Mouse (Mus musculus) mesoderm, embryonic 11.5 days (tissue): ENCODE results near the gene Gm853.
"Not testable (repeated sequence)": the region's sequence is repeated elsewhere in the genome, so short reads cannot be mapped to it uniquely, and the experiment has no call there.

ENCODE experiments used
- DNase-seq: peaks from one replicate; pipeline ENCODE4 v3.0.0-alpha.2; 2012; ENCODE audit warnings: low read depth, low spot score

The Gm853 gene

GRCm38 (mm10) chr4:130222179-130222578 is at the start of gene Gm853:
Gene Gm853 (minus strand): TSS chr4:130222401.
- no peak for DNase-seq

GRCm38 (mm10) chr4:130270611-130271347 is 48.6 kb upstream of the Gm853 start:
- no peak for DNase-seq

DNA sequence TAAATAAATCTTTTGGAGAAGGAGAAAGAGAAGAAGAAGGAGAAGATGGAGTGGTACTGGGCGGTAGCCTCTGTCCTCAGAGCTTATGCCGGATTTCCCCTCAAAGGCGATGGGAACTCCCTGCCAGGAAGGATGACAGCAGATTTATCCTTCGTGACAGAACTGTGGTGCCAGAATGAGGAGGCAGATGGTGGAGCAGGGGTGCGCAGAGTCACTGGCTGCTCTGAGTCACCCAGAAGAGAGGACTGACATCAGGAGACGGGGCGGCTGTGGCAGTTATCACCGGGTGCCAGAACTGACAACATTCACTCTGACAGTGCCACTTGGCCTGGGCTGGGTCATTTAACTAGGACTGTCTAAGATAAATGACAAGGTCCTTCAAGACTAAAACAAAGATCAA is 47.9 kb upstream of the Gm853 start:
- DNase-seq: no peak

DNA sequence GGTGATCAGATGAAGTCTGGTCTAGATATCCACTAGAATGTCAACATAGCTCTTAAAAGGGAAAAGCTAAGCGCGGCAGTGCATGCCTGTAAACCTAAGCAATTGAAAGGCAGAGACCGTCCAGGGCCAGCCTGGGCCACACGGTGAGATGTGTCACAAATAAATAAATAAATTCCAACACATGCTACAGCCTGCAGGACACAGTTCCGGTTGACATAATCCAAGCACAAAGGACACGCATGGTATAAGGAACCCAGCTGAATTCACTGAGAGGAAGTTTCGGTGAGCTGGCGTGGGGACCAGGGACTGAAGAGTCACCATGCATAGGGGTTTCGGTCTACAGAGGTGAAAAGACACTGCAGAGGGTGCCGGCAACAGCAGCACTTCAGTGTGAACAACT is 46.5 kb upstream of the Gm853 start:
- DNase-seq: no peak

GRCm38 (mm10) chr4:130267069-130267468 is 44.9 kb upstream of the Gm853 start:
- DNase-seq: no peak

DNA sequence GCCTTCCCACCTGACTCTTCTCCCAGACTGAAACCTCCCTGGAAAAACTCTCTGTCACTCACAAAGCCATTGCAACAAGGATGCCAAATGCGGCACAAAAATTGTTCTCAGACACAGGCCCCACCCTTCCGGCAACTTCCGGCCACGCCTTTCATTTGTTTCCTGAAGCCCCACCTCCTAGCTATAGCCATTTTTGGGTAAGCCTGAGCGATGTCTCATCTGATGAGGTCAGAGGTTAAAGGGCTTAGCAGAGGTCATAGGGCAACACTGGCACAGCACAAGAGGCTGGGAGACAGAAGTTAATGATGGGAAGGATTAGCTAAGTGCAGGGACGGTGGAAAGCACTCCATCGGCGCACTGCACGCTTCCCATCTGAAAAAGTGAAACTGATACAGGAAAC is 44.4 kb upstream of the Gm853 start:
- DNase-seq: peak; percentile 30

GRCm38 (mm10) chr4:130264698-130265349 is 42.6 kb upstream of the Gm853 start:
- DNase-seq: peak; percentile 70

- DNase-seq: no peak
Measured at GRCm38 (mm10) chr4:130264131-130264530, 41.9 kb upstream of the Gm853 start.

DNA sequence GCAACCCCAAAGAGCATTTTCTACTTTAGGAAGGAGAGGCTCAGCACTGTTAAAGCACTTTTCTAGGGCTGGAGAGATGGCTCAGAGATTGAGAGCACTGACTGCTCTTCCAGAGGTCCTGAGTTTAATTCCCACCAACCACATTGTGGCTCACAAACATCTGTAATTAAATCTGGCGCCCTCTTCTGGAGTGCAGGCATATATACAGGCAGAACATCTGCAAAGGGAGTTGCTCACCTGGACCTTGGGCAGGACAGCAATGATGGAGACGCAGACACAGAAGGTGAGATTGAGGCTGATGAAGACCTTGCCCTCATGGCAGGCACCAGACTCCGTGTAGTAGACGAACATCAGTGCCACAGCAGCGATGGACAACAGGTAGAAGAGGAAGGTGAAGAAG is 38.2 kb upstream of the Gm853 start:
- DNase-seq: no peak

DNA sequence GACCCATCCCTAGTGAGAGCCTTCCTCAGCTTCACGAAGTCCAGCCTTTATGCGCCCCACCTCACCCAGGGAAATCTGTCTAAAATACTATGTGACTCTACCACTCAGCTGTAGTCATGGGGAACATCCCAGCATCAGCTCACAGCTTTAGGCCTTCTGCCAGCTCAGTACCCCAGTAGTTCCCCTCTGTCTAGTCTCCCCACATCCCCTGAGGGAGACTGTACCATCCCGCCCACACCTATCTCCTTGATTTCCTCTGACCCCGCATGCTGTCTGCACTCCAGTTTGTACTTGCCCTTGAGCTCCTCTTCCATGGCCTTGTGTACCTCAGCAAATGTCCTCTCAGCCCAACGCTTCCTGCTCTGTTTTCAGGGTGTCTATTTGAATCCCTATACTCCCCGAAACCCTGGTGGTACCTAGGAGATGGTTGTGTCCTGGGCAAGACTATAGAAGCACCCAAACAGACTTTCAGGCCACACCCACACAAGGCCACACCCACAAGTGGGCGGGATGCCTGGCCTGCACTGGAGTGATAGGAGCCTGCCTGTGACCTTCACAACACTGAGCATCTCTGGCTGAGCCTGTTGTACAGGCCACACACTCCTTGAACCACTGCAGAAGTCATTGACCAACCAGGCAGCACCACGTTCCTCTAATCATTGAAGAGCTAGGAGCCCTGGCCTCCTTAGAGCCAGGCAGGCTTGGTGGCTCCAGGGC is 30.4 kb upstream of the Gm853 start:
- DNase-seq: no peak

GRCm38 (mm10) chr4:130251763-130252162 is 29.6 kb upstream of the Gm853 start:
- DNase-seq: no peak

GRCm38 (mm10) chr4:130251172-130251705 is 29.0 kb upstream of the Gm853 start:
- DNase-seq: no peak

- DNase-seq: no peak
Measured at GRCm38 (mm10) chr4:130248636-130249035, 26.4 kb upstream of the Gm853 start.

DNA sequence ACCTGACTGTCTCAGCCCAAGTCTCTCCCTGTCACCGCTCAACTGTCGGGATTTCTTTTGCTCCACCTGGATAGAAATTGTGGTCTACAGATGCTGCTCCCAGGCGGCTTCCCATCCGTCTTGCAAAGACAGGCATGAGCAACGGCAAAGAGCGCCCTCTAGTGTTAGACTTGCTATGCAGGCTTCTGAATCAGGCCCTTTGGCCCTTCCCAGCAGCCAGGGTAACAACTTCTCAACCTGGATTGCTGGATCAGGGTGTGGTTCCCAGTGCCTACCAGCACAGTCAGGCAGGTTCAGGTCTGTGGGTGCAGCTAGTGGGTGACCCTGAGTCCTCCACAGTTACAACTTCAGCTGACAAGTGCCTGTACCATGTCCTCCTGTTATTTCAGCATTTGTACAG is 23.9 kb upstream of the Gm853 start:
- DNase-seq: peak; percentile 86

DNA sequence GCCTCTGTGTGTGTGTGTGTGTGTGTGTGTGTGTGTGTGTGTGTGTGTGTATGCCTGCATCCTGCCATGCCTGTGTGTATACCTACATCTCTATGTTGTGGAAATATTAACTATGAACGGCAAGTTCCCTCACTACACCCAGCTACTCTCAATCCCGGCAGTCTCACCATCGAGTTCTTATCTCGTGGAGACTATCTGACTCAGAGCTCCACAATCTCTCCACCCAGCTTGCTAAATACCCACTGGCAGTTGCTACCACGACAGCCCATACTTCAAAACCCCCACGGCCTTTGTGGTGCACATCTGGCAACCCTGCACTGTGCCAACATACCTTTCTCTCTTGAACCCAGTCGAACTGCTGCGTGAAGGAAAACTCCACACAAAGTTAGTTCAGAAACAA is 22.5 kb upstream of the Gm853 start:
- no peak for DNase-seq

DNA sequence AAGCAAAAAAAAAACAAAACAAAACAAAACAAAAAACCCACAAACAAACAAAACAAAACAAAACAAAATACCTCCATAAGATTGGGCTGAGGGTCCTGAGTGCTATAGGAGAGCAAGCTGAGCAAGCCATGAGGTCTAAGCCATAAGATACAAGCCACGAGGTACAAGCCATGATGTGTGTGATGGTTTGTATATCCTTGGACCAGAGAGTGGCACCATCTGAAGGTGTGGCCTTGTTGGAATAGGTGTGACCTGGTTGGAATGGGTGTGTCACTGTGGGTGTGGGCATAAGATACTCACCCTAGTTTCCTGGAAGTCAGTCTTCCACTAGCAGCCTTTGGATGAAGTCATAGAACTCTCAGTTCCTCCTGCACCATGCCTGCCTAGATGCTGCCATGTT is 21.4 kb upstream of the Gm853 start:
- DNase-seq: not testable (repeated sequence)

GRCm38 (mm10) chr4:130242956-130243355 is 20.8 kb upstream of the Gm853 start:
- DNase-seq: no peak

GRCm38 (mm10) chr4:130240695-130241094 is 18.5 kb upstream of the Gm853 start:
- DNase-seq: peak; percentile 12

- no peak for DNase-seq
Measured at GRCm38 (mm10) chr4:130237607-130238006, 15.4 kb upstream of the Gm853 start.

- DNase-seq: peak; percentile 59
Measured at GRCm38 (mm10) chr4:130236361-130236760, 14.2 kb upstream of the Gm853 start.

DNA sequence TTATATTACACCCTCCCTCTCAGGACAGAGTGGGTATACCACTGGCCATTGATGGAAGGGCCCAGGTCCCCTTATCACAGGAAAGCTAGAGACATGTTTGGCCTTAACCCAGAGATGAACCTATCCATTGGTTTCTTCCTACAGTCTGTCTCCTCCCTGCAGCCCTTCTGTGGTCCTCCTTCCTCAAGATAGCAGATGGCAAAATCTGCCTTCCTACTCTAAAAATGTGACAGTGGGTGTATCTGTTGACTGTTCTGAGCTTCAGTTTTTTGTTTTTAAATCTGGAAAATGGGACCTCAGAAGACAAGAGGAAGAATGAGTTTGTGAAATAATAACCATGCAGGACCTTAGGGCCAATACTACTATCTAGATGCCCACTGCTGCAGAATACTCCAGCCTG is 1.9 kb upstream of the Gm853 start:
- no peak for DNase-seq

GRCm38 (mm10) chr4:130220176-130220575 is 2.0 kb downstream of the Gm853 start:
- DNase-seq: no peak
